Mouse (Mus musculus) ES-E14 (cell line): ENCODE measurements around the gene Fpgs. TPM values are rescaled to one million over a fixed set of nuclear protein-coding genes. Genes with fewer than 3 reads are reported as not detected.

Experiments used
- DNase-seq: peaks from one replicate; pipeline ENCODE4 v3.0.0-alpha.2; 2013; ENCODE audit warnings: low read depth, low spot score
- H3K27ac ChIP-seq: 2 replicates; pipeline ENCODE4 v1.5.1; 2012; ENCODE audit warnings: low read depth, mild to moderate bottlenecking, low read length, moderate library complexity, mixed read lengths; ENCODE audit not compliant: poor library complexity, insufficient read depth, severe bottlenecking
- H3K36me3 ChIP-seq: 2 replicates; pipeline ENCODE4 v1.6.1; 2012; ENCODE audit warnings: mild to moderate bottlenecking, low read length, moderate library complexity, mixed read lengths; ENCODE audit not compliant: control insufficient read depth, poor library complexity, insufficient read depth, severe bottlenecking
- H3K4me1 ChIP-seq, 2 experiments: fragments of 150-350 bp in 1 of 2; sonication (generic) in 1 of 2; 2 replicates each; pipeline ENCODE4 v1.6.1; 2012; ENCODE audit warnings: low read length in 2 of 2, mild to moderate bottlenecking in 1 of 2, mixed read lengths in 1 of 2; ENCODE audit not compliant: control insufficient read depth in 2 of 2, insufficient read depth in 2 of 2, poor library complexity in 1 of 2
- H3K4me3 ChIP-seq, 2 experiments: fragments of 150-350 bp in 1 of 2; sonication (generic) in 1 of 2; 2 replicates each; pipeline ENCODE4 v1.5.1; 2012; ENCODE audit warnings: low read length in 2 of 2, low read depth in 1 of 2, mild to moderate bottlenecking in 1 of 2, mixed read lengths in 1 of 2; ENCODE audit not compliant: insufficient read depth in 1 of 2, poor library complexity in 1 of 2, severe bottlenecking in 1 of 2
- H3K9ac ChIP-seq: 2 replicates; pipeline ENCODE4 v1.6.1; 2012; ENCODE audit warnings: low read depth, mild to moderate bottlenecking, low read length, mixed read lengths; ENCODE audit not compliant: poor library complexity, insufficient read depth, severe bottlenecking
- H3K9me3 ChIP-seq: fragments of 150-350 bp; sonication (generic); 2 replicates; pipeline ENCODE4 v1.6.1; 2012; ENCODE audit warnings: low read depth, mild to moderate bottlenecking, low read length; ENCODE audit not compliant: control insufficient read depth, insufficient read depth
- CHD2 ChIP-seq: IDR thresholded peaks from 2 replicates; pipeline ENCODE4 v1.6.1; 2014; ENCODE audit warnings: mild to moderate bottlenecking, low read depth, low read length, inconsistent platforms
- HCFC1 ChIP-seq: IDR thresholded peaks from 2 replicates; pipeline ENCODE4 v1.6.1; 2012; ENCODE audit warnings: low read length, inconsistent platforms, borderline replicate concordance; ENCODE audit not compliant: insufficient read depth
- MAFK ChIP-seq: IDR thresholded peaks from 2 replicates; pipeline ENCODE4 v1.6.1; 2014; ENCODE audit warnings: mild to moderate bottlenecking, low read depth, low read length, inconsistent platforms; ENCODE audit not compliant: insufficient read depth
- ZC3H11A ChIP-seq: IDR thresholded peaks from 2 replicates; pipeline ENCODE4 v1.6.1; 2012; ENCODE audit warnings: low read depth, mild to moderate bottlenecking, inconsistent platforms, low read length, borderline replicate concordance
- ZNF384 ChIP-seq: IDR thresholded peaks from 2 replicates; pipeline ENCODE4 v1.6.1; 2012; ENCODE audit warnings: low read depth, low read length, inconsistent platforms
- in situ Hi-C, 2 experiments: fragments of 600-800 bp; cut with MboI; formaldehyde crosslinking; loops; one replicate each; pipeline ENCODE4 v1.15.1; 2025; ENCODE audit warnings: low sequenced_read_pairs in 2 of 2, inconsistent platforms in 1 of 2; ENCODE audit not compliant: unreplicated experiment in 2 of 2
- total RNA-seq: library from RNA; depleted of rRNA; stranded (reverse); fragments of 300-350 nt; gene quantifications from 2 replicates; pipeline ENCODE4 v1.2.3, GENCODE M21; 2012

Fpgs gene
- total RNA-seq, 1 experiment = 61.2 TPM

DNA sequence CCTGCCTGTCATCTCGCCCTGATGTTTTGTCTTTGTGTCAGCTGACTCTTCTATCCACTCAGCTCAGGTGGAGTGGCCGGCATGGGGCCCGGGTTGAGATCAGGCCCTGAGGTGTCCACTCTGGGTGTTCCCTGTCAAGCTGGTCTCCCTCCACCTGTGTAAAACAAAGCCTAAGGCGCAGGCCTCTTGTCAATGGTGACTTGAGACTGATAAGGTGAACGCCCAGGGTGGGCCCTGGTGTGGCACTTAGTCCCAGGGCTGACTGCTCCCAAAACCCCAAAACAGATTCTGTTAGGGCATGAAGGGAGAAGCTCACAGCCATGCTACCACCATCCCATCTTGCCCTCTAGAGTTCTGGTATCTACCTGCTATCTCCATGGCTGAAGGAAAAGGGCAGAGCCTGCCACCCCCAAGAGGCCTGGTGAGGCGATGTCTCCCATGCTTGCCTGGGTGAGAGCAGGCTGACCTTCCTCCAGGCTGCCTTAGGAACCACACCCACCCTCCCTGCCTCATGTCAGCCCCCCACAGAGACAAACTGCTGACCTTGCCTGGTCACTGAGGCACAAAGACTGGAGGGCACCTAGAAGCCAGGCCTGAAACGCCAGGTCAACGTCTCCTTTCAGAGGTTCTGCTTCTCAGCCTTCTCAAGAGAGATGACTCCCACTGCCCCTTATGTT is 59.0 kb downstream of the Fpgs start:
- DNase-seq = no peak
- peaks cover 3 to 10% of the 10 kb centered on the region in 2 experiments; a peak in 2 of 4 replicates for H3K4me1 ChIP-seq
- in situ Hi-C loops = no loop called here
- no peak overlapping the region for H3K27ac ChIP-seq
- H3K9me3 ChIP-seq = no peaks in the 10 kb centered on the region
- no peak for TF ChIP-seq MAFK
- no peak for TF ChIP-seq CHD2
- TF ChIP-seq HCFC1 = no peak
- H3K36me3 ChIP-seq = peaks cover 2% of the 10 kb centered on the region; the same call in 1 of the 2 replicates
- H3K9ac ChIP-seq = no peak overlapping the region
- no peak overlapping the region for H3K4me3 ChIP-seq

DNA sequence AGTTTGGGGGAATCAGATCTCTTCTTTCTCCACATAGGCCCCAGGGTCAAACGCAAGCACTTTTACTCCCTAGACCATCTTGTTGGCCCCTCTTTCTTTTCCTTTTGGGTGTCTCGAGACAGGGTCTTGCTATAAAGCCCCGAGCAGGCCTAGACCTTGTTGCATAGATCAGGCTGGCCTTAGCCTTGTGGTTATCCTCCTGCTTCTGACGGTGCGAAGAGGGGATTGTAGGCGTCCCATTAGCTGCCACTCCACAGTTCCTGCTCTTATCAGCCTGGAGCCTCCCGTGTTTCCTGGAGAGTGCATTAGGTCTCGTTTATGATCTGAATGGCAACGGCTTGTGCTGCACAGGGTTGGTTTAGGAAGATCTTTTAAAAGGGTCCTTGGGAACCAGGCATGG is 59.9 kb downstream of the Fpgs start:
- in situ Hi-C loops = no loop called here
- Histone ChIP-seq H3K4me3 (no peak overlapping the region), H3K9ac (no peak overlapping the region), H3K4me1 (peaks cover 3 to 10% of the 10 kb centered on the region in 2 experiments; a peak in 2 of 4 replicates), H3K36me3 (peaks cover 2% of the 10 kb centered on the region; the same call in 1 of the 2 replicates), H3K27ac (no peak overlapping the region), H3K9me3 (no peaks in the 10 kb centered on the region)
- no peak for DNase-seq
- no peak for TF ChIP-seq CHD2
- TF ChIP-seq ZNF384 = no peak

DNA sequence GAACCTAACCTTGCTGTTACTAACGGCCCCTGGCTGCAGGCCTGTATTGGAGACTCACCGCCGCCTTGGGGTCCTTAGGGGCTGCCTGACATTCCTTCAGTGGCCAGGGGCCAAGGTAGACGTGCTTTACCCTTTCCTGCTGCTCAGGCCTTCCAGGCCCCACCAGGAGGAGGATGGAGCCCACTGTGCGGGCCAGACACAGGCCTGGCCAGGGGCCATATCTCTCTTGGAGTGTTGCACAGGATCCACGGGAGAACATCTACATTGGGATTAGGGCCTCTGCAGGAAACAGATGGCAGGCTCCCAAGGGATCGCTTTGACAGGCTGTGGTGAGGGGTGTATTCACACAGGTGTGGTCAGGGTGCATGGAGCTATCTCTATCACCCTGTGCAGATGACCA is 61.1 kb downstream of the Fpgs start:
- H3K9me3 ChIP-seq = no peaks in the 10 kb centered on the region
- DNase-seq = no peak
- H3K4me3 ChIP-seq = no peak overlapping the region
- no peak overlapping the region for H3K27ac ChIP-seq
- in situ Hi-C loops = no loop called here
- H3K9ac ChIP-seq = no peak overlapping the region
- peaks cover 3 to 11% of the 10 kb centered on the region in 2 experiments; a peak in 3 of 4 replicates for H3K4me1 ChIP-seq
- TF ChIP-seq ZNF384 = no peak
- TF ChIP-seq ZC3H11A = no peak
- no peak for TF ChIP-seq MAFK
- no peak for TF ChIP-seq CHD2
- TF ChIP-seq HCFC1 = no peak
- no peaks in the 10 kb centered on the region for H3K36me3 ChIP-seq

DNA sequence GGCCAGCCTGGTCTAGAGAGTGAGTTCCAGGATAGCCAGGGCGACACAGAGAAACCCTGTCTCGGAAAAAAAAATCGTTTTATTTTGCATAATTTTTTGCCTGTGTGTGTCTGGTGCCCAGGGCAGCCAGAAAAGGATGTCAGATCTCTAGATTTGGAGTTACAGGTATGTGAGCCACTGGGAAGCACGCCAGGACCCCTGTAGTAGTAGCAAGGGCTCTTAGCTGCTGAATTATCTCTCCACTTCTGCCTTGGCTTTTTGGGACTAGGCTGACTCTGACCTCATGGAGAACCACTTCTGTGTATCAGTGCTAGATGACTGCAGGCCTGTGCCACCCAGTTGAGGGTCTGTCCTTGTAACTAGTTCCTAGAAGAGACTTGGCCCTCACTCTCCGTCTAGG is 62.1 kb downstream of the Fpgs start:
- in situ Hi-C loops = no loop called here
- Histone ChIP-seq H3K9ac (no peak overlapping the region), H3K36me3 (no peaks in the 10 kb centered on the region), H3K9me3 (no peaks in the 10 kb centered on the region), H3K27ac (no peak overlapping the region), H3K4me1 (peaks cover 3 to 11% of the 10 kb centered on the region in 2 experiments; a peak in 3 of 4 replicates), H3K4me3 (no peak overlapping the region)
- TF ChIP-seq MAFK = no peak
- TF ChIP-seq ZNF384 = no peak
- no peak for TF ChIP-seq ZC3H11A
- no peak for TF ChIP-seq HCFC1
- TF ChIP-seq CHD2 = no peak
- DNase-seq = no peak

DNA sequence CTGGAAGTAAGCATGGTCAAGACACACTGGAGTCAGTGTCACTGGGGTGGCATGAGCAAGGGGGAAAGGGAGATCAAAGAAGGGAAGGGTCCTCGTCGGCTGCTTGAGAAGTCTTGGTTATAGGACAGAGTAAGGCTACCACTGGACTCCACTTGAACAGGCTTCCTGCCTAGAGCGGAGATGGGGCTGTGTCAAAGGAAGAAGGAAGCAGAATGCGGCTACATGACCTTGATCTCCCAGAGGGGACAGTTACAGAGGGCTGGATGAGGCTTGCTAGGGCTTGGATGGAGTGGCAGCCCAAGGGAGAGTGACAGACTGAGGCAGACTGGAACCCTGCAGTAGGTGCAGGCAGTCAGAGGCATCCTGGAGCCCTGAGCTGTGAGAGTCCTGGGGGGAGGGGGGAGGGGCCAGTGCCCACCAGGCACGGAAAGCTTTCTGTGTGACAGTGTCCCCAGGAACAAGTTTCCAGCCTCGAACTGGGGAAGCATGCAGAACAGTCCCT is 63.3 kb downstream of the Fpgs start:
- Histone ChIP-seq H3K4me3 (no peak overlapping the region), H3K36me3 (no peaks in the 10 kb centered on the region; the same call in 1 of the 2 replicates), H3K9me3 (no peaks in the 10 kb centered on the region), H3K4me1 (peaks cover 0 to 11% of the 10 kb centered on the region in 2 experiments; a peak in 2 of 4 replicates), H3K27ac (no peak overlapping the region), H3K9ac (no peak overlapping the region)
- TF ChIP-seq MAFK = no peak
- no peak for DNase-seq
- in situ Hi-C loops = no loop called here
